Mouse (Mus musculus) embryonic facial prominence, embryonic 11.5 days (tissue): ENCODE results near the gene Aff4. TPM values are rescaled to one million over a fixed set of nuclear protein-coding genes. Genes with fewer than 3 reads are reported as not detected.
A peak's percentile ranks its signal among the peaks of the same experiment; 100 is the strongest.

ENCODE experiments used
- ATAC-seq: fragments of 200-750 bp; cut with Nextera tagmentation; replicated peaks from 2 replicates; pipeline ENCODE4 v1.8.0; 2017; ENCODE audit warnings: low read depth; ENCODE audit not compliant: insufficient number of reproducible peaks, low FRiP score, low TSS enrichment
- DNase-seq: peaks from one replicate; pipeline ENCODE4 v3.0.0-alpha.2; 2015; ENCODE audit warnings: low spot score
- H3K27ac ChIP-seq: fragments of 300-500 bp; sonication (generic); replicated peaks from 2 replicates; pipeline ENCODE4 v1.5.1; 2014; ENCODE audit warnings: mild to moderate bottlenecking, low read depth, low read length, control low read depth
- H3K27me3 ChIP-seq: fragments of 300-500 bp; sonication (generic); 2 replicates; pipeline ENCODE4 v1.6.1; 2014; ENCODE audit warnings: mild to moderate bottlenecking, low read length, moderate library complexity, mixed read lengths; ENCODE audit not compliant: control insufficient read depth, insufficient read depth
- H3K36me3 ChIP-seq: fragments of 300-500 bp; sonication (generic); replicated peaks from 2 replicates; pipeline ENCODE4 v1.6.1; 2014; ENCODE audit warnings: low read depth, mild to moderate bottlenecking, low read length, moderate library complexity, mixed read lengths; ENCODE audit not compliant: control insufficient read depth, insufficient read depth
- H3K4me1 ChIP-seq: fragments of 300-500 bp; sonication (generic); 2 replicates; pipeline ENCODE4 v1.6.1; 2014; ENCODE audit warnings: low read length, mixed read lengths; ENCODE audit not compliant: control insufficient read depth, insufficient read depth
- H3K4me2 ChIP-seq: fragments of 300-500 bp; sonication (generic); 2 replicates; pipeline ENCODE4 v1.6.1; 2014; ENCODE audit warnings: low read depth, mild to moderate bottlenecking, control low read depth, low read length, moderate library complexity
- H3K4me3 ChIP-seq: fragments of 300-500 bp; sonication (generic); 2 replicates; pipeline ENCODE4 v1.5.1; 2014; ENCODE audit warnings: low read depth, low read length, control low read depth
- H3K9ac ChIP-seq: fragments of 300-500 bp; sonication (generic); replicated peaks from 2 replicates; pipeline ENCODE4 v1.6.1; 2014; ENCODE audit warnings: mild to moderate bottlenecking, control low read depth, low read length
- H3K9me3 ChIP-seq: fragments of 300-500 bp; sonication (generic); replicated peaks from 2 replicates; pipeline ENCODE4 v1.6.1; 2016; ENCODE audit warnings: mild to moderate bottlenecking, low read length, inconsistent platforms, mixed read lengths; ENCODE audit not compliant: control insufficient read depth
- WGBS: fragments of 180-500 bp; shearing (Covaris S2); extraction: QIAGEN DNeasy Blood & Tissue Kit; methylation state at CpG from one replicate; pipeline ENCODE4 v1.1.7; 2014; 5-methylcytosine and 5-hydroxymethylcytosine counted together
- polyA plus RNA-seq: library from polyadenylated mRNA; unstranded; fragments of >200 nt; fragmentation: Nextera tagmentation; extraction: Ambion mirVana; gene quantifications from 2 replicates; pipeline ENCODE4 v1.2.1, GENCODE M21; 2014

Aff4 gene
- polyA plus RNA-seq, 1 experiment from 2014 or later, result 38.5 TPM

- Histone ChIP-seq H3K4me3 (peak overlapping the region; percentile 90), H3K9me3 (no peaks in the 10 kb centered on the region), H3K9ac (no peak overlapping the region), H3K27ac (no peak overlapping the region), H3K4me2 (peak overlapping the region; percentile 43), H3K4me1 (no peaks in the 10 kb centered on the region), H3K36me3 (no peaks in the 10 kb centered on the region), H3K27me3 (no peaks in the 10 kb centered on the region)
- ATAC-seq, result peak; percentile 75
- WGBS, result 24% methylated on average over 9 of the region's 9 CpGs
- no peak for DNase-seq
Observed at GRCm38 (mm10) chr11:53431347-53432056, 80.9 kb downstream of the Aff4 start.

- H3K27ac ChIP-seq, result no peak overlapping the region
- H3K9ac ChIP-seq, result no peak overlapping the region
- DNase-seq (no peak), ATAC-seq (no peak)
- H3K36me3 ChIP-seq, result no peaks in the 10 kb centered on the region
- 63% methylated on average over 6 of the region's 6 CpGs for WGBS
- H3K9me3 ChIP-seq, result no peaks in the 10 kb centered on the region
- H3K4me2 ChIP-seq, result no peak overlapping the region
- no peaks in the 10 kb centered on the region for H3K4me1 ChIP-seq
- H3K4me3 ChIP-seq, result no peak overlapping the region
- no peaks in the 10 kb centered on the region for H3K27me3 ChIP-seq
Observed at GRCm38 (mm10) chr11:53433057-53433456, 82.4 kb downstream of the Aff4 start.

GRCm38 (mm10) chr11:53435504-53435903 is 84.9 kb downstream of the Aff4 start:
- H3K4me1 ChIP-seq, result no peaks in the 10 kb centered on the region
- ATAC-seq (no peak), DNase-seq (no peak)
- H3K36me3 ChIP-seq, result no peaks in the 10 kb centered on the region
- H3K27ac ChIP-seq, result no peak overlapping the region
- H3K27me3 ChIP-seq, result no peaks in the 10 kb centered on the region
- no peak overlapping the region for H3K4me3 ChIP-seq
- no peak overlapping the region for H3K9ac ChIP-seq
- no peaks in the 10 kb centered on the region for H3K9me3 ChIP-seq
- H3K4me2 ChIP-seq, result no peak overlapping the region
- WGBS, result 84% methylated on average over 8 of the region's 8 CpGs

GRCm38 (mm10) chr11:53436338-53436737 is 85.7 kb downstream of the Aff4 start:
- WGBS, result 92% methylated on average over 6 of the region's 6 CpGs
- Histone ChIP-seq H3K4me2 (no peak overlapping the region), H3K9me3 (no peaks in the 10 kb centered on the region), H3K36me3 (no peaks in the 10 kb centered on the region), H3K9ac (no peak overlapping the region), H3K4me3 (no peak overlapping the region), H3K27ac (no peak overlapping the region), H3K27me3 (no peaks in the 10 kb centered on the region), H3K4me1 (no peaks in the 10 kb centered on the region)
- DNase-seq (no peak), ATAC-seq (no peak)

GRCm38 (mm10) chr11:53441921-53442320 is 91.3 kb downstream of the Aff4 start:
- Histone ChIP-seq H3K27me3 (no peaks in the 10 kb centered on the region), H3K9me3 (no peaks in the 10 kb centered on the region), H3K27ac (no peak overlapping the region), H3K4me3 (no peak overlapping the region), H3K4me1 (no peaks in the 10 kb centered on the region), H3K36me3 (no peaks in the 10 kb centered on the region), H3K9ac (no peak overlapping the region; the same call in 1 of the 2 replicates), H3K4me2 (no peak overlapping the region)
- ATAC-seq, result no peak
- no peak for DNase-seq
- WGBS, result 40% methylated on average over 12 of the region's 12 CpGs

GRCm38 (mm10) chr11:53443861-53444260 is 93.2 kb downstream of the Aff4 start:
- Histone ChIP-seq H3K9me3 (no peaks in the 10 kb centered on the region), H3K4me3 (no peak overlapping the region), H3K27me3 (no peaks in the 10 kb centered on the region), H3K4me2 (no peak overlapping the region), H3K27ac (no peak overlapping the region), H3K4me1 (no peaks in the 10 kb centered on the region), H3K36me3 (no peaks in the 10 kb centered on the region), H3K9ac (no peak overlapping the region)
- DNase-seq, result no peak
- ATAC-seq, result no peak
- 34% methylated on average over 6 of the region's 6 CpGs for WGBS

- H3K9me3 ChIP-seq, result no peaks in the 10 kb centered on the region
- H3K27ac ChIP-seq, result no peak overlapping the region
- ATAC-seq, result no peak
- no peaks in the 10 kb centered on the region for H3K4me1 ChIP-seq
- no peak overlapping the region for H3K4me3 ChIP-seq
- H3K9ac ChIP-seq, result no peak overlapping the region
- no peaks in the 10 kb centered on the region for H3K36me3 ChIP-seq
- DNase-seq, result no peak
- WGBS, result 63% methylated on average over 13 of the region's 13 CpGs
- H3K4me2 ChIP-seq, result no peak overlapping the region
- no peaks in the 10 kb centered on the region for H3K27me3 ChIP-seq
Observed at GRCm38 (mm10) chr11:53445562-53445961, 94.9 kb downstream of the Aff4 start.

- Histone ChIP-seq H3K9me3 (no peaks in the 10 kb centered on the region), H3K27ac (no peak overlapping the region), H3K36me3 (no peaks in the 10 kb centered on the region), H3K4me3 (no peak overlapping the region), H3K9ac (no peak overlapping the region), H3K4me1 (no peaks in the 10 kb centered on the region), H3K4me2 (no peak overlapping the region), H3K27me3 (no peaks in the 10 kb centered on the region)
- DNase-seq (no peak), ATAC-seq (no peak)
- WGBS, result 81% methylated on average over 13 of the region's 13 CpGs
Observed at GRCm38 (mm10) chr11:53446183-53446582, 95.5 kb downstream of the Aff4 start.
